Comparison of ENCODE assay signal across 9 mouse cellular contexts in genomic region chr11:49202523-49203061, GRCm38 (mm10). TPM values are rescaled to one million over a fixed set of nuclear protein-coding genes. Genes with fewer than 3 reads are reported as not detected.
DNase-seq lines count a peak whose midpoint lies in the region; ATAC-seq lines count a peak whose summit lies in the region.
"Had no signal": no experiment of that assay in that cellular context is flagged by ENCODE, and none has a peak within 500 bp of the region (broad histone marks: within the 10 kb centered on the region; RNA-seq: fewer than 3 reads in every experiment).

No protein-coding gene starts in this region.

- H3K4me1 ChIP-seq in heart, embryonic 15.5 days (replicated peaks), result peaks cover 16% of the 10 kb centered on the region
- peaks cover 18% of the 10 kb centered on the region for H3K4me1 ChIP-seq in midbrain, embryonic 14.5 days (ENCODE audit: control insufficient read depth, insufficient read depth, low read length)
- peaks cover 6% of the 10 kb centered on the region; the same call in 1 of the 2 replicates for H3K4me1 ChIP-seq in stomach, embryonic 14.5 days (ENCODE audit: control insufficient read depth, insufficient read depth, low read length)

- H3K9ac ChIP-seq in heart, embryonic 15.5 days, result peak overlapping the region; percentile 84
- peak overlapping the region; percentile 97 for H3K9ac ChIP-seq in midbrain, embryonic 14.5 days (replicated peaks; ENCODE audit: low read length)
- peak overlapping the region; percentile 98 for H3K9ac ChIP-seq in stomach, embryonic 14.5 days (replicated peaks; ENCODE audit: low read depth, low read length)

- H3K4me3 ChIP-seq in heart, embryonic 15.5 days, result peak overlapping the region; percentile 76
- peak overlapping the region; percentile 95 for H3K4me3 ChIP-seq in midbrain, embryonic 14.5 days (replicated peaks; ENCODE audit: low read depth, low read length)
- H3K4me3 ChIP-seq in stomach, embryonic 14.5 days (ENCODE audit: low read depth, low read length), result peak overlapping the region; percentile 89

- peak overlapping the region; percentile 82 for H3K4me2 ChIP-seq in heart, embryonic 15.5 days
- peak overlapping the region; percentile 66 for H3K4me2 ChIP-seq in midbrain, embryonic 14.5 days (ENCODE audit: low read length)
- peak overlapping the region; percentile 86 for H3K4me2 ChIP-seq in stomach, embryonic 14.5 days (replicated peaks; ENCODE audit: low read depth, low read length)

- DNase-seq in adrenal gland, postnatal 10 days, result peak; percentile 46
- no peak for DNase-seq in adrenal gland, adult 8-10 months
- DNase-seq in urinary bladder, postnatal 25 days (ENCODE audit: low spot score), result peak; percentile 15
- DNase-seq in urinary bladder, postnatal 4 days (ENCODE audit: low spot score in 2 of 2), result no peak
- peak; percentile 11 to 12 for DNase-seq in layer of hippocampus, postnatal 25 days (ENCODE audit: extremely low spot score in 1 of 2, low spot score in 1 of 2)
- peak; percentile 30 for DNase-seq in midbrain, embryonic 14.5 days

- H3K27me3 ChIP-seq in heart, embryonic 15.5 days, result no peaks in the 10 kb centered on the region
- no peaks in the 10 kb centered on the region for H3K27me3 ChIP-seq in midbrain, embryonic 14.5 days (ENCODE audit: control insufficient read depth, insufficient read depth, low read length)
- H3K27me3 ChIP-seq in stomach, embryonic 14.5 days (ENCODE audit: control insufficient read depth, insufficient read depth, low read length), result no peaks in the 10 kb centered on the region

- no peaks in the 10 kb centered on the region for H3K36me3 ChIP-seq in heart, embryonic 15.5 days
- peaks cover 7% of the 10 kb centered on the region; the same call in 1 of the 2 replicates for H3K36me3 ChIP-seq in midbrain, embryonic 14.5 days (ENCODE audit: control insufficient read depth, insufficient read depth, low read length)
- peaks cover 9% of the 10 kb centered on the region; the same call in 1 of the 2 replicates for H3K36me3 ChIP-seq in stomach, embryonic 14.5 days (ENCODE audit: control insufficient read depth, insufficient read depth, low read length)

- no peak; the same call in 1 of the 2 replicates for ATAC-seq in heart, embryonic 15.5 days (replicated peaks; ENCODE audit: insufficient number of reproducible peaks, insufficient read depth, low FRiP score, low read depth)
- peak; percentile 38 for ATAC-seq in midbrain, embryonic 14.5 days (ENCODE audit: low FRiP score, low TSS enrichment)
- peak; percentile 35 for ATAC-seq in stomach, embryonic 14.5 days (ENCODE audit: insufficient number of reproducible peaks, insufficient read depth, low FRiP score, low read depth)

- under 1% methylated on average over 10 of the region's 10 CpGs for WGBS in heart, embryonic 15.5 days
- 1% methylated on average over 10 of the region's 10 CpGs for WGBS in midbrain, embryonic 14.5 days
- 2% methylated on average over 10 of the region's 10 CpGs for WGBS in stomach, embryonic 14.5 days

- H3K9me3 ChIP-seq in heart, embryonic 15.5 days (replicated peaks), result no peaks in the 10 kb centered on the region
- no peaks in the 10 kb centered on the region for H3K9me3 ChIP-seq in midbrain, embryonic 14.5 days (ENCODE audit: control insufficient read depth, low read length)
- no peaks in the 10 kb centered on the region for H3K9me3 ChIP-seq in stomach, embryonic 14.5 days (ENCODE audit: control insufficient read depth, low read depth, low read length)

- peak overlapping the region; percentile 99 for H3K27ac ChIP-seq in heart, embryonic 15.5 days
- H3K27ac ChIP-seq in midbrain, embryonic 14.5 days (replicated peaks; ENCODE audit: low read depth, low read length), result peak overlapping the region; percentile 97
- H3K27ac ChIP-seq in stomach, embryonic 14.5 days (ENCODE audit: low read length), result peak overlapping the region; percentile 99

RNA-seq across cellular contexts. Expression of gene Zfp62, which starts 0.5 kb away (rescaled TPM):
- total RNA-seq in adrenal gland, postnatal 10 days (2021), result 10 to 100 TPM; 29.8 to 38.1 TPM
- total RNA-seq in adrenal gland, adult 8-10 months (2022), result 10 to 100 TPM; 28.1 to 40.1 (median 36.2) TPM
- 24.2 and 26.6 TPM in 2 replicates for polyA plus RNA-seq in heart, embryonic 15.5 days (2015; fragmentation: Nextera tagmentation; extraction: Ambion mirVana)
- total RNA-seq in layer of hippocampus, postnatal 25 days (2021), result 10 to 100 TPM; 37.9 to 39.3 TPM
- polyA plus RNA-seq in midbrain, embryonic 14.5 days (2014; fragmentation: Nextera tagmentation; extraction: Ambion mirVana), result 37.3 and 61.7 TPM in 2 replicates
- polyA plus RNA-seq in stomach, embryonic 14.5 days (2014; fragmentation: Nextera tagmentation; extraction: Ambion mirVana), result 42.1 and 47.6 TPM in 2 replicates

RNA-seq across cellular contexts. Expression of gene Btnl9, which starts 15.6 kb away (rescaled TPM):
- total RNA-seq in adrenal gland, postnatal 10 days (2021), result 10 to 100 TPM; 34.5 to 37.6 TPM
- total RNA-seq in adrenal gland, adult 8-10 months (2022), result 10 to 100 TPM; 21.5 to 41.8 (median 32.6) TPM
- 4.4 and 6.1 TPM in 2 replicates for polyA plus RNA-seq in heart, embryonic 15.5 days (2015; fragmentation: Nextera tagmentation; extraction: Ambion mirVana)
- not detected for total RNA-seq in layer of hippocampus, postnatal 25 days (2021)
- polyA plus RNA-seq in midbrain, embryonic 14.5 days (2014; fragmentation: Nextera tagmentation; extraction: Ambion mirVana), result not detected in 2 replicates
- polyA plus RNA-seq in stomach, embryonic 14.5 days (2014; fragmentation: Nextera tagmentation; extraction: Ambion mirVana), result 2.4 TPM in 2 replicates

RNA-seq across cellular contexts. Expression of gene Mgat1, which starts 41.4 kb away (rescaled TPM):
- 100 to 1,000 TPM in 1 of 2 experiments, 10 to 100 TPM in 1; 87.9 to 101 TPM for total RNA-seq in adrenal gland, postnatal 10 days (2021)
- 100 to 1,000 TPM; 114 to 131 (median 124) TPM for total RNA-seq in adrenal gland, adult 8-10 months (2022)
- polyA plus RNA-seq in heart, embryonic 15.5 days (2015; fragmentation: Nextera tagmentation; extraction: Ambion mirVana), result 41.7 and 54.8 TPM in 2 replicates
- total RNA-seq in layer of hippocampus, postnatal 25 days (2021), result 10 to 100 TPM; 54.4 to 57.0 TPM
- polyA plus RNA-seq in midbrain, embryonic 14.5 days (2014; fragmentation: Nextera tagmentation; extraction: Ambion mirVana), result 27.0 and 27.9 TPM in 2 replicates
- 55.0 and 62.5 TPM in 2 replicates for polyA plus RNA-seq in stomach, embryonic 14.5 days (2014; fragmentation: Nextera tagmentation; extraction: Ambion mirVana)

RNA-seq across cellular contexts. Expression of gene Olfr1394, which starts 48.4 kb away (rescaled TPM):
- not detected for total RNA-seq in adrenal gland, postnatal 10 days (2021)
- not detected for total RNA-seq in adrenal gland, adult 8-10 months (2022)
- not detected in 2 replicates for polyA plus RNA-seq in heart, embryonic 15.5 days (2015; fragmentation: Nextera tagmentation; extraction: Ambion mirVana)
- not detected for total RNA-seq in layer of hippocampus, postnatal 25 days (2021)
- not detected in 2 replicates for polyA plus RNA-seq in midbrain, embryonic 14.5 days (2014; fragmentation: Nextera tagmentation; extraction: Ambion mirVana)
- not detected in 2 replicates for polyA plus RNA-seq in stomach, embryonic 14.5 days (2014; fragmentation: Nextera tagmentation; extraction: Ambion mirVana)
- polyA plus RNA-seq: large intestine, adult 2 months had no signal

Comparison
In these comparisons a context has a peak if more than half of its experiments do, and no peak if none do; other contexts are left out.
1. DNase-seq: peak in adrenal gland, postnatal 10 days (single experiment), urinary bladder, postnatal 25 days (single experiment), layer of hippocampus, postnatal 25 days (2 of 2) and midbrain, embryonic 14.5 days (single experiment); none in adrenal gland, adult 8-10 months (single experiment) and urinary bladder, postnatal 4 days (0 of 2).
2. RNA of gene Btnl9, which starts 15.6 kb away (total RNA-seq): 21.5 to 41.8 TPM in adrenal gland, adult 8-10 months and 34.5 to 37.6 TPM in adrenal gland, postnatal 10 days; not detected in layer of hippocampus, postnatal 25 days; every median in the first group is over 10 times any median in the second.
3. Peak in every context shown above with its lines, with median percentiles within 50 percentile points of each other: H3K27ac ChIP-seq, H3K4me2 ChIP-seq, H3K4me3 ChIP-seq and H3K9ac ChIP-seq.